Mouse (Mus musculus) cerebellum, adult 9-11 months (tissue): ENCODE measurements around the gene St6galnac6.

Experiments used
- DNase-seq: peaks from one replicate; pipeline ENCODE4 v3.0.0; 2022

The St6galnac6 gene

DNA sequence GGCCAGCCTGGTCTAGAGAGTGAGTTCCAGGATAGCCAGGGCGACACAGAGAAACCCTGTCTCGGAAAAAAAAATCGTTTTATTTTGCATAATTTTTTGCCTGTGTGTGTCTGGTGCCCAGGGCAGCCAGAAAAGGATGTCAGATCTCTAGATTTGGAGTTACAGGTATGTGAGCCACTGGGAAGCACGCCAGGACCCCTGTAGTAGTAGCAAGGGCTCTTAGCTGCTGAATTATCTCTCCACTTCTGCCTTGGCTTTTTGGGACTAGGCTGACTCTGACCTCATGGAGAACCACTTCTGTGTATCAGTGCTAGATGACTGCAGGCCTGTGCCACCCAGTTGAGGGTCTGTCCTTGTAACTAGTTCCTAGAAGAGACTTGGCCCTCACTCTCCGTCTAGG, 42.3 kb downstream of the St6galnac6 start:
- no peak for DNase-seq

DNA sequence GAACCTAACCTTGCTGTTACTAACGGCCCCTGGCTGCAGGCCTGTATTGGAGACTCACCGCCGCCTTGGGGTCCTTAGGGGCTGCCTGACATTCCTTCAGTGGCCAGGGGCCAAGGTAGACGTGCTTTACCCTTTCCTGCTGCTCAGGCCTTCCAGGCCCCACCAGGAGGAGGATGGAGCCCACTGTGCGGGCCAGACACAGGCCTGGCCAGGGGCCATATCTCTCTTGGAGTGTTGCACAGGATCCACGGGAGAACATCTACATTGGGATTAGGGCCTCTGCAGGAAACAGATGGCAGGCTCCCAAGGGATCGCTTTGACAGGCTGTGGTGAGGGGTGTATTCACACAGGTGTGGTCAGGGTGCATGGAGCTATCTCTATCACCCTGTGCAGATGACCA, 43.3 kb downstream of the St6galnac6 start:
- no peak for DNase-seq

DNA sequence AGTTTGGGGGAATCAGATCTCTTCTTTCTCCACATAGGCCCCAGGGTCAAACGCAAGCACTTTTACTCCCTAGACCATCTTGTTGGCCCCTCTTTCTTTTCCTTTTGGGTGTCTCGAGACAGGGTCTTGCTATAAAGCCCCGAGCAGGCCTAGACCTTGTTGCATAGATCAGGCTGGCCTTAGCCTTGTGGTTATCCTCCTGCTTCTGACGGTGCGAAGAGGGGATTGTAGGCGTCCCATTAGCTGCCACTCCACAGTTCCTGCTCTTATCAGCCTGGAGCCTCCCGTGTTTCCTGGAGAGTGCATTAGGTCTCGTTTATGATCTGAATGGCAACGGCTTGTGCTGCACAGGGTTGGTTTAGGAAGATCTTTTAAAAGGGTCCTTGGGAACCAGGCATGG, 44.6 kb downstream of the St6galnac6 start:
- no peak for DNase-seq

DNA sequence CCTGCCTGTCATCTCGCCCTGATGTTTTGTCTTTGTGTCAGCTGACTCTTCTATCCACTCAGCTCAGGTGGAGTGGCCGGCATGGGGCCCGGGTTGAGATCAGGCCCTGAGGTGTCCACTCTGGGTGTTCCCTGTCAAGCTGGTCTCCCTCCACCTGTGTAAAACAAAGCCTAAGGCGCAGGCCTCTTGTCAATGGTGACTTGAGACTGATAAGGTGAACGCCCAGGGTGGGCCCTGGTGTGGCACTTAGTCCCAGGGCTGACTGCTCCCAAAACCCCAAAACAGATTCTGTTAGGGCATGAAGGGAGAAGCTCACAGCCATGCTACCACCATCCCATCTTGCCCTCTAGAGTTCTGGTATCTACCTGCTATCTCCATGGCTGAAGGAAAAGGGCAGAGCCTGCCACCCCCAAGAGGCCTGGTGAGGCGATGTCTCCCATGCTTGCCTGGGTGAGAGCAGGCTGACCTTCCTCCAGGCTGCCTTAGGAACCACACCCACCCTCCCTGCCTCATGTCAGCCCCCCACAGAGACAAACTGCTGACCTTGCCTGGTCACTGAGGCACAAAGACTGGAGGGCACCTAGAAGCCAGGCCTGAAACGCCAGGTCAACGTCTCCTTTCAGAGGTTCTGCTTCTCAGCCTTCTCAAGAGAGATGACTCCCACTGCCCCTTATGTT, 45.4 kb downstream of the St6galnac6 start:
- no peak for DNase-seq

DNA sequence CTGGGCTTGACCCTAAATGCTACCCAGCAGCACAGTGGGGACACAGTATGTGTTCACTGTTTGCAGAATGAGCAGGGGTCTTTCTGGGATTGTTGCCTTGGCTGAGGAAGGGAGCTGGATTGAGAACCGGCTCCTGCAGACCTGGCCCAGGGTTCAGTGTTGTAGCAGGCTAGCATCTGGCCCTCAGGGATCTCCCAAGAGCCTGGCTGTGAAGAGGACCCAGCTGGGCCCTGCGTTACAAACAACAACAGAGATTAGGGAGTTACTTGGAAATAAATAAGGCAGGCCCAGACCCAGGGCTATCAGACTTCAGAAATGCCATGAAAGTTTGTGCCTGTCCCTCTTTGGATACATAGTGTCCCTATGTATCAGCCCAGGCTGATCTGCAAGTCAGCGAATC, 46.1 kb downstream of the St6galnac6 start:
- DNase-seq = no peak

DNA sequence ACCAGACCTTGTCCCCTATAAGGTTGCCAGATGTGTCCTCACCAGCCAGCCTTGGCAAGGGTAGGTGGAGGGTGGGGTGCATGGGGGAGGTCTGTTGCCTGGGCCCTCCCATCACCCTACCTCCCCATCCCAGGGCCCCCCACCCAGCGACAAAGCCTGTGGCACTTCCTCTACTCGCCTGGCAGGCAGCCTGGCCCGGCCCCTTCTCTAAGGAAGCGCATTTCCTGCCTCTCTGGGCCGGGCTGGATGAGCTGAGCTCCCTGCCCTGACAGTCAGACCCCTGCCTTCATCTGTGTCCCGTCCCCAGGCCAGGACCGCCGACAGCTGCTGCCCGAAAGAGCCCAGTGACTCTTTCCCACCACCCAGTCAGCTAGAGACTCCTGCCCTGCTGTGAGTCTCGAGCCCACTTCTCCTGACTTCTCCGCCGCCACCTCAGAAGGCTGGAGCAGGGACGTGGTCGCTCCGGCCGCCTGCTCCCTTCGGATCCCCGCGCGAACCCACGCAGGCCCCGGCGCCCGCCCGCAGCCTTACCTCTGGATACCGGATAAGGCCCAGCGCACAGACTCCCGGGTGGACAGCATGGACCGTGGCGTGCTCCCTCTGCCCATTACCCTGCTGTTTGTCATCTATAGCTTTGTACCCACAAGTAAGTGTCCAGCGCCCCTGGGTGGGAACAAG, 47.0 kb downstream of the St6galnac6 start, which contains the start of gene Eng:
Gene Eng, plus strand, starts transcription at position 217 of the 678 bp plus-strand sequence.
- DNase-seq = no peak

DNA sequence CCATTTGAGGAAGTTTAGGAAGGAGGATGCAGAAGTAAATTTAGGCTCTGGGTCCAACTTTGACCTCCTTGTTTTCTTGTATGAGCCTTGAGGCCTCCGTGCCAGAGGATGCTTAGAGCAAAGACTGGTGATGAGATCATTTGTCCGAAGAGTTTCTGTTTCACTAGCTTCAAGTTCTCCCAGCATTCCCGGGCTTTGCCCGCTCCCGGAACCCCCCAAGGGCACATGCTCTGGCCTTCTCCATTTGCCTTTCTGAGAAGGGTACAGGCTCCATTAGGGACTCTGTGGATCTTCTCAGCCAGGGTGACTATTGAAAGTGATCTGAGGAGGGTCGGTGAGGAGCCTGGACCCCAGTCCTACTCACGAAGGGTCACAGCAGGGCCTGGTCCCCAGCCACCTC, 47.9 kb downstream of the St6galnac6 start:
- no peak for DNase-seq

DNA sequence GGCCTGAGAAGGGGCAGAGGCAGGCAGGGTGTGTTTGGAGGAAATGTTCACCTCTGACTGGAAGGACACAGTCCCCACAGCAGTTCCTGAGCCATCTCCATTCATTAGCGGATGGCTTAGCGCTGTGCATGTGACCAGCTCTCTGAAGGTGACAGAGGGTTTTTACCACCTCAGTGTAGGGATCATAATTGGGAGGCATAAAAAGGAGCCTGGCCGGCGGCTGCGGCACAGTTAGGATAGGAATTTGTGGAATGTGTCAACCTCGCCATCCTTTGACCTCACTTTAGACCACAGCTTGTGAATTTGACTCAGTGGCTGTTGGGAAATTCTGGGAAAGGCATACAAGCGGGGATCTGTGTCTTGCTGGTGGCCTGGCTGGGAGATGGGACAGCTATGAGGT, 54.3 kb downstream of the St6galnac6 start:
- DNase-seq = no peak

DNA sequence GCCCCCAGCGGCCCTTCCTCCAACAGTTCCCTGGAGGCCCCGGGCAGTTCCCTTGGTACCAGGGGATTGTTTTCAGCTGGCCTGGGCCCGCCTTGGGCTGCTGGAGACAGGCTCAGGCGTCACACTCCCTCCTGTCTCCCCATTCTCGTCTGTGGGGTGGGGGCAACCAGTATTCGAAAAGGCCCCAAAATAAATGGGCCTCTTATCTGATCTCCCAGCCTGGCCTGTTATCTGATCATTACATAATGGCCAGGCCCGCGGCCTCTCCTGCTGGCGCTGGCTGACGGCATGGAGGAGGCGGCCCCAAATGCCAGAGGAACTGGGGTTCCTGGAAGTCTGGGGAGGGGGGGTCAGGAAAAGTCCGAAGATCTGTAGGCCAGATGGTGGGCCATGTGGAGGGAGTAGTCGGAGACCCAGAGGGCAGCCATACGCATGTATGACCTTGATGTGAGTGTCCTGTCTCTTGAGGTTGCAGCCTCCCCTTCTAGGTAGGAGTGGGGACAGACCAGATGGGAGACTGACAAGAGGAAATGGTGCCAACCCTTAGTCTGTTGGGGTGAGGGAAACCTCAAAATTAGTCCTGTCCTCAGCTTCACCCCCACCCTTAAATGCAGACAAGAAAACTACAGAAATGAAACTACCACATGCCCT, 55.4 kb downstream of the St6galnac6 start:
- DNase-seq = no peak

DNA sequence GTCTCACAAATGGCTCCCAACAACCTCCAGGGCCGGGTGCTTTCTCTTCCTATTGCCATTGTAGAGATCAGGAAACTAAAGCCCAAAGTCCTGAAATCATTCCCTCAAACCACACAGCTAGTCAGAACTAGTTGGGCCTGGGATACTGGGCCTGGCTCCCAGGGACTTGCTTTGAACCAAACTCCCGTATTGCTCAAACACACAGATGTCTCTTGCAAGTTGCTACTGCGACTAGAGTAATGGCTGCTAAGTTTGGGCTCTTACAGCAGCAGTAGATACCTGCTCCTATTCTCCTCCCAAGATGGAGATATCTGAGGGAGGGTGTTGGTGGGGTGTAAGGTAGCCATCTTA, 55.9 kb downstream of the St6galnac6 start:
- DNase-seq = no peak

DNA sequence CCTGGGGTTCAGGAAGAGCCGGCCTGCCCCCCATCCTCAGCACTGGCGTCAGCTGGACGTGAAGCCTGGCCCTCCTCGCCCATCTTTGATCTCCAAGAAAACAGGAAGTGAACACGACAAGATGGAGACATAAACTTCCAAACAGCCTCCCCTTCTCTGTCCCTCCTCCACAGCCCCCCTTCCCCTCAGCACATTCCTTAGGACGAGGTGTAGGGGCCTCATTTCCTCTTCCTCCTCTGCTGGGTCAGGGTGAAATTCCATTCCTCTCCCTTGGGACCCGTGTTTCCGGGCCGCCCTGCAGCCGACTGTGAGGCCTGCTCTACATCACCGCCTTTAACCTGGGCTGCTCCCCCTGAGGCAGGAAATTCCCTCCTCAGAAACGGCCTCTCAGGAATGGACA, 56.3 kb downstream of the St6galnac6 start:
- DNase-seq = no peak

DNA sequence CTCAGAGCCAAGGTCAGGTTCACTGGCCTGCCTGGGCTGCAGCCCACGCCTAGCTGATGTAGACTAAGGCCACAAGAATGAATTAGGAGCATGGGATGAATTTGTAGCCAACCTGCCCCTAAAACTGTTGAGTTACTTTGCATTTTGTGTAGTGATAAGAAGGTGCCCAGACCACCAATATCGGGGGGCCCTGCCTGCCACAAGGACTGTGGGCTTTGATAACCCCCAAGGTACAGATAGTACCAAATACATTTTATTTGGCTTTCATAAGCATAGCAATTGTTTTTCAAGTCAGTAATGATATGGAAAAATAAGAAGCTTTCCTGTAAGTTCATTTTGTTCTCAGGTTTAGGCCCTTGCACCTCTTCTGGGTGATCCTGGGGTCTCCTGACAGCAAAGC, 59.4 kb downstream of the St6galnac6 start:
- DNase-seq = no peak

DNA sequence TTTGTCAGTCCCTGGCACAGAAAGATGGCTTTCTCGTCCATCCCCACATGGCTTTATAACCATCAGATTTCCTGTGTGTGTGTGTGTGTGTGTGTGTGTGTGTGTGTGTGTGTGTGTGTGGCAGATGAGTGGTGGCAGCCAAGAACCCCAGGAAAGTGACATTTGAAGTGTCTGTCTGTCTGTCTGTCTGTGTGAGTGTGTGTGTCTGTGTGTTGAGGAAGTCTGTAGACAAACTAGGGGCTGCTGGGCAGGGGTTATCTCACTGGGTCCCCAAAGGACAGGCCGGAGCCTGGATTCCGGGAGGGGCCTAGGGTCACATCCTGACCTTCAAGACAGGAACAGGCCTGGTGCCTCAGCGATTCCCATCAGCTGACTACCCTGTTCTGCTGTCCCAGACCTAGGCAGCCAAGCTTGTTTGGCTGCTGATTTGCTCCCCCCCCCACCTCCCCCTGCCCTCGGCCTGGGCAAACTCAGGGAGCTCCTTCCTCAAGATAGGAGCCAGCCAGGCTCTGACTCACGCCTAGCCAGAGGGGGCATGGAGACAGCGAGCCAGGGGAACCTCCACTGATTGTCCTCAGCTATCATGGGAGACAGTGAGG, 62.1 kb downstream of the St6galnac6 start:
- DNase-seq = no peak

DNA sequence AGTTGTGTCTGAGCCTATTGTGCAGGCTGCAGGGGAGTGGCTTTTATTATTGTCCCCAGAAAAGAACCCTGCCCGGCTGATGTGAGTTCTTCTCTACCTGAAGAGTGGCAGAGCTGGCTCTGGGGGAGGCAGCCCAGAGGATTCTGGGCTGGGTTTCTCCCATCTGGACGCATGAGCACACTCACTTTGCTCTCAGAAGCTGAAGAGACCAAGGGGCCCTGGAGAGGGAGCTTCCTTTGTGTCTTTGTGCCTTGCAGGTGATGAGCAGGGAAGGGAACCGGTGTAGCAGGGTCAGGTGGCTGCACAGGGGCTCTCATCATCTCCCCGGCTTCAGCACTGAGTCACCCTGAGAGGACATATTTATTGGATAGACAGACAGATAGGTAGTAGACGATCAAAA, 62.8 kb downstream of the St6galnac6 start:
- DNase-seq = no peak

DNA sequence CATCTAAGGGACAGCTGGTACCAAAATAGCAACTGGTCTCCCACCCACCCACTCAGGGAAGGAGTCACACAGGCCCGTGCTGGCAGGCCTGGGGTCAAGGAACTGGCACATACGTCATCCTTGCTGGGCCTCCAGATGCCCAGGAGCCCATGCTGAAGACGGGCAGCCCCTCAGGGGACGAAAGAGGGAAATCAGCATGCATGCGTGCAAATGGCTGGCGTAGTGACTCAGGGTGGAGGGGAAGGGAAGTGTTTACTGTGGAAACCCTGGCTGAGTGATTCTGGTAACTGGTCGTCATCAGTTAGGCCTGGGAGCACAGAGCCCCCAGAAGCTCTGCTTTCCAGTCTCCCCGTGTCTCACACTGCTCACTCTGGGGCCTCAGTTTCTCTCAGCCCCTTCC, 65.8 kb downstream of the St6galnac6 start:
- no peak for DNase-seq

DNA sequence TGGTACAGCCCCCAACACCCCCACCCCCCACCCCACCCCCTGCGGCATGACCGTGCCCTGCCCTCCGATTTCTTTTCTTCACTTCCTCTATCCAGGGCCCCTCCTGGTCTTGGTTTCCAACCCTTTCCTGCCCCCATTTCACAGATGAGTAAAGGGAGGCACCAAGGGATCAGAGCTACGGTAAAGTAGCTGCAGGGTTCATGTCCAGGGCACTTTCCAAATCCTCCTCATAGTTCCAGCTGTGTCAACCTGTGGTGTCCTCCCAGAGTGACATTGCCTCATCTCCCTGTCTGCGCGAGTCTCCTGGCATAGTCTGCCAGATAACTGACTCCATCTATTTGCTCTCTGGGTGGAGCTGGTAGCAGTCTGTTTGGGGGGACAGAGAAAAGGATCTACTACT, 66.3 kb downstream of the St6galnac6 start:
- DNase-seq = no peak

DNA sequence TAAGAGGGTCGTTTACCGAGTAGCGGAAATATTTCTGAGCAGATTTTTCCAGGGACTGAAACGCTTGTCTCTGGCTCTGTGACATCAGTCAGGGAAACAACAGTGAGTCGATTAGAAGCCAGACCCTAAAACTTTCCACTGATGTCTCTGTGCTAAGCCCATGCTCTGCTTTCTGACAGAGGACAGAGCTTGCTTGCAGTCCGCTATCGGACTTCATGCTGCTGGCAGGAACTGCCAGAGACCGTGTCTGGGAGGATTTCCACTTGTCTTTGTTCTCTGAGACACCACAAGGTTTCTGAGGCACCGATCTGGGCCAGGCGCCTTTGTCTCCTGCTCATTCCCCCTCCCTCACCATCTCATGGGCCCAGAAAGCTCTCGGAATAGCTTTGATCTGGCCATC, 68.3 kb downstream of the St6galnac6 start:
- DNase-seq = no peak

DNA sequence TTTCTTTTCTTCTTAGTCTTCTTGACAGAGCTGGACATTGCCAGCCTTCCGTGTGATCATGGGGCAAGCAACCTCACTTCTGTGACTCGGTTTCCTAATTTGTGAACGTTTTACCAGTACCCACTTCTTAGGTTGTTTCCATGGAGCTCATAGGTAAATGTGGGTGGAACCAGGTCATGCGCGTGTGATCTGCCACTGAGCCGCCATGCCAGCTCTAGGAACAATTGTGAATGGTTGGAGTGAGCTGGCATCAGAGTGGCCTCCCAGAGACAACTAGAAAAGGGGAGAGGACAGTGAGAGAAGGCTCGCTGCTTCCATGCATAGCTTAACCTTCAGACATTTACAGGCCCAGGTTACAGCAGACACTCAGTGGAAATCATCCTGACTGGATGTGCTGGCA, 68.7 kb downstream of the St6galnac6 start:
- no peak for DNase-seq

DNA sequence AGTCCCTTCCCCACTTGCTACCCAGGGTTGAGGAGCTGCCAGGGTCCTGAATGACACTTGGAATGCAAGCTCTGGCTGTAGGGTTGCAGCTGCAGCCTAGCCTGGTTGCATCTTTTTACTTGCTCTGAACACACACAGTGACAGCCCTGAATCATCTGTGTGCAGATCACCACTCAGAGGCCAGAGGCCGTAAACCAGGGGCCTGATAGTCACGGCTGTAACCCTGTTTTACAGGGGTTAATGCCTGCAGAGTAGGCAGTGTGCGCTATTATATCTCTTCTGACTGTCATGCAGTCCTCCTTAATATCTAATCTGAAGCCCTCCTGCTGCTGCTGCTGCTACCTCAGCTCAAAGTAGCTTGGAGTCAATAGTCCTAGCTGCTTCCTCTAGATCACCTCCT, 70.4 kb downstream of the St6galnac6 start:
- no peak for DNase-seq
